Mouse (Mus musculus): Measurements from ENCODE around the gene Aven.

GRCm38 (mm10) chr2:112593322-112593721 lies 100.6 kb downstream of the Aven start:
- TF ChIP-seq CTCF (IDR thresholded peaks at IDR 0.05; ENCODE audit: insufficient read depth, low read depth, low read length) (no peak), POLR2A (IDR thresholded peaks at IDR 0.05; ENCODE audit: insufficient read depth, low read depth, low read length) (no peak)

Data from olfactory bulb, adult 2 months (tissue).